Mouse (Mus musculus) forebrain, embryonic 11.5 days (tissue): ENCODE results near the gene Rimbp2. TPM values are rescaled to one million over a fixed set of nuclear protein-coding genes. Genes with fewer than 3 reads are reported as not detected.

Source experiments
- ATAC-seq: fragments of 200-750 bp; cut with Nextera tagmentation; replicated peaks from 2 replicates; pipeline ENCODE4 v1.8.0; 2017; ENCODE audit warnings: moderate TSS enrichment; ENCODE audit not compliant: low FRiP score
- DNase-seq: peaks from one replicate; pipeline ENCODE4 v3.0.0-alpha.2; 2017; ENCODE audit warnings: low spot score
- H3K27ac ChIP-seq: fragments of 300-500 bp; sonication (generic); 2 replicates; pipeline ENCODE4 v1.5.1; 2014; ENCODE audit warnings: low read depth, low read length
- H3K27me3 ChIP-seq: fragments of 300-500 bp; sonication (generic); 2 replicates; pipeline ENCODE4 v1.6.1; 2014; ENCODE audit warnings: mild to moderate bottlenecking, low read length, mixed read lengths; ENCODE audit not compliant: control insufficient read depth, insufficient read depth
- H3K36me3 ChIP-seq: fragments of 300-500 bp; sonication (generic); 2 replicates; pipeline ENCODE4 v1.6.1; 2014; ENCODE audit warnings: mild to moderate bottlenecking, low read length, moderate library complexity, mixed read lengths; ENCODE audit not compliant: control insufficient read depth, insufficient read depth
- H3K4me1 ChIP-seq: fragments of 300-500 bp; sonication (generic); replicated peaks from 2 replicates; pipeline ENCODE4 v1.6.1; 2014; ENCODE audit warnings: low read length, mixed read lengths; ENCODE audit not compliant: control insufficient read depth, insufficient read depth
- H3K4me2 ChIP-seq: fragments of 300-500 bp; sonication (generic); 2 replicates; pipeline ENCODE4 v1.6.1; 2014; ENCODE audit warnings: low read depth, mild to moderate bottlenecking, low read length, moderate library complexity, mixed read lengths; ENCODE audit not compliant: severe bottlenecking
- H3K4me3 ChIP-seq: fragments of 300-500 bp; sonication (generic); 2 replicates; pipeline ENCODE4 v1.5.1; 2014; ENCODE audit warnings: low read depth, low read length
- H3K9ac ChIP-seq: fragments of 300-500 bp; sonication (generic); 2 replicates; pipeline ENCODE4 v1.6.1; 2014; ENCODE audit warnings: low read length
- H3K9me3 ChIP-seq: fragments of 300-500 bp; sonication (generic); 2 replicates; pipeline ENCODE4 v1.6.1; 2016; ENCODE audit warnings: low read length, mixed read lengths; ENCODE audit not compliant: control insufficient read depth
- WGBS: fragments of 180-500 bp; shearing (Covaris S2); extraction: QIAGEN DNeasy Blood & Tissue Kit; methylation state at CpG from one replicate; pipeline ENCODE4 v1.1.7; 2014; 5-methylcytosine and 5-hydroxymethylcytosine counted together
- polyA plus RNA-seq: library from polyadenylated mRNA; unstranded; fragments of >200 nt; fragmentation: Nextera tagmentation; extraction: Ambion mirVana; gene quantifications from 2 replicates; pipeline ENCODE4 v1.2.1, GENCODE M21; 2014

The Rimbp2 gene
- polyA plus RNA-seq, 1 experiment from 2014 or later: 0.44 TPM

- no peaks in the 10 kb centered on the region; the same call in 1 of the 2 replicates for H3K4me1 ChIP-seq
- DNase-seq: peak; percentile 60
- H3K36me3 ChIP-seq: no peaks in the 10 kb centered on the region
- H3K9ac ChIP-seq: peak overlapping the region; percentile 66
- under 1% methylated on average over 35 of the region's 35 CpGs for WGBS
- no peaks in the 10 kb centered on the region for H3K9me3 ChIP-seq
- H3K27me3 ChIP-seq: peaks cover 2% of the 10 kb centered on the region; the same call in 1 of the 2 replicates
- peak overlapping the region; percentile 49 for H3K4me3 ChIP-seq
- no peak overlapping the region for H3K27ac ChIP-seq
- ATAC-seq: peak; percentile 60
- peak overlapping the region; percentile 93 for H3K4me2 ChIP-seq
Measured at GRCm38 (mm10) chr5:128952291-128953195, 743 bp downstream of the Rimbp2 start.

GRCm38 (mm10) chr5:128951472-128951871 lies 1.8 kb downstream of the Rimbp2 start:
- WGBS: 59% methylated on average over 4 of the region's 4 CpGs
- Histone ChIP-seq H3K4me2 (peak overlapping the region; percentile 93; the same call in 1 of the 2 replicates), H3K27me3 (peaks cover 2% of the 10 kb centered on the region; the same call in 1 of the 2 replicates), H3K4me3 (no peak overlapping the region; the same call in 1 of the 2 replicates), H3K36me3 (no peaks in the 10 kb centered on the region), H3K4me1 (no peaks in the 10 kb centered on the region; the same call in 1 of the 2 replicates), H3K9ac (no peak overlapping the region), H3K27ac (no peak overlapping the region), H3K9me3 (no peaks in the 10 kb centered on the region)
- DNase-seq (no peak), ATAC-seq (no peak)

- DNase-seq: no peak
- peaks cover 2% of the 10 kb centered on the region; the same call in 1 of the 2 replicates for H3K27me3 ChIP-seq
Measured at GRCm38 (mm10) chr5:128947093-128947492, 6.2 kb downstream of the Rimbp2 start.

DNA sequence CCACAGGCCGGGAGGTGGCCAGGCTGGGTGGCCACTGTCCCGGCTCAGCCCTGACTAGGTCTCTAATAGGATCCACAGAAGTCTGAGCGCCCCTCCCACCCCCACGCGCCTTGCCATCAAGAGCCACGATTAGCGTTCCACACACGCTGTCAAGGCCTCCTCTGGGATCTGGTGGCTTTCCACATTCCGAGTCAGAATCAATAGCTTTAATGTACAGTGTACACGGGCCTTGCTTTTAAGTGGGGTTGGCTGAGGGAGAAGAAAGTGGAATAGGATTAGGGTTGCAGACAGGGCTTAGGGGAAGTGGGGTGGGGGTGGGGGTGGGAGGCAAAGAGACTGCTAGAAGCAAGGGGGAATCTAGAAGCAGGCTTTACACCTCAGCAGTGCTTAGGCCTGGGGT lies 12.8 kb downstream of the Rimbp2 start:
- Histone ChIP-seq H3K9me3 (no peaks in the 10 kb centered on the region), H3K27ac (no peak overlapping the region), H3K4me2 (no peak overlapping the region), H3K9ac (no peak overlapping the region), H3K4me1 (no peaks in the 10 kb centered on the region), H3K36me3 (no peaks in the 10 kb centered on the region), H3K4me3 (no peak overlapping the region), H3K27me3 (no peaks in the 10 kb centered on the region)
- 86% methylated on average over 10 of the region's 10 CpGs for WGBS
- no peak for ATAC-seq
- no peak for DNase-seq

More at GRCm38 (mm10) chr5:128947093-128947492, 6.2 kb downstream of the Rimbp2 start:
- Histone ChIP-seq H3K4me2 (no peak overlapping the region), H3K27ac (no peak overlapping the region), H3K4me1 (no peaks in the 10 kb centered on the region), H3K4me3 (no peak overlapping the region), H3K36me3 (no peaks in the 10 kb centered on the region), H3K9ac (no peak overlapping the region), H3K9me3 (no peaks in the 10 kb centered on the region)
- 77% methylated on average over 5 of the region's 5 CpGs for WGBS
- ATAC-seq: no peak

GRCm38 (mm10) chr5:128935359-128935899 lies 17.9 kb downstream of the Rimbp2 start:
- no peak for ATAC-seq
- Histone ChIP-seq H3K4me3 (no peak overlapping the region), H3K36me3 (no peaks in the 10 kb centered on the region), H3K9me3 (no peaks in the 10 kb centered on the region), H3K27ac (no peak overlapping the region), H3K27me3 (no peaks in the 10 kb centered on the region), H3K4me2 (no peak overlapping the region), H3K9ac (no peak overlapping the region), H3K4me1 (peaks cover 3% of the 10 kb centered on the region; the same call in 1 of the 2 replicates)
- DNase-seq: no peak
- WGBS: 88% methylated on average over 6 of the region's 6 CpGs

GRCm38 (mm10) chr5:128932776-128933175 lies 20.5 kb downstream of the Rimbp2 start:
- DNase-seq (peak; percentile 72), ATAC-seq (0 out of 2 replicates have a peak, but pooled peaks have one; percentile 15)
- 25% methylated on average over 5 of the region's 5 CpGs for WGBS
- no peaks in the 10 kb centered on the region for H3K9me3 ChIP-seq
- no peak overlapping the region for H3K4me2 ChIP-seq
- H3K27me3 ChIP-seq: no peaks in the 10 kb centered on the region
- peaks cover 3% of the 10 kb centered on the region; the same call in 1 of the 2 replicates for H3K4me1 ChIP-seq
- no peak overlapping the region for H3K9ac ChIP-seq
- no peak overlapping the region for H3K4me3 ChIP-seq
- no peaks in the 10 kb centered on the region for H3K36me3 ChIP-seq
- H3K27ac ChIP-seq: no peak overlapping the region

DNA sequence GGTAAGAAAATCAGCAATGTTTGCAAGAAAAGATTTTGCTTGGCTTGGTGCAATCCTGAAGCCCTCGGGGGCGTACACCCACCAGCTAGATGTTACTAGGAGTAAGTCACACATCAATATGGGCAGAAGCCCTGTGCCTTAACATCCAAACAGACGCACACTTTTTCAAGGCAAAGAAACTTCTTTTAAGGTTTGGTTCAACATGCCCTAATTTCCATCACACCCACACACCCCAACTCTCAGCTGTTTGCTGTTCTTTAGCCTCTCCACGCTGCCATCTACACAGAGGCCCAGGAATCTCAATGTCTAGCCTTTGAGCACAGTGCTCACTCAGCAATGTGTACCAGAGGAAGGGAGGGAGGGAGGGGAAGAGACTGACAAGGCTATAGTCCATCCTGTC lies 28.2 kb downstream of the Rimbp2 start:
- 88% methylated on average over 4 of the region's 4 CpGs for WGBS
- no peaks in the 10 kb centered on the region for H3K9me3 ChIP-seq
- H3K9ac ChIP-seq: no peak overlapping the region
- no peak for DNase-seq
- H3K27me3 ChIP-seq: no peaks in the 10 kb centered on the region
- H3K4me3 ChIP-seq: no peak overlapping the region
- no peaks in the 10 kb centered on the region for H3K4me1 ChIP-seq
- H3K4me2 ChIP-seq: no peak overlapping the region
- no peak overlapping the region for H3K27ac ChIP-seq
- ATAC-seq: no peak
- H3K36me3 ChIP-seq: no peaks in the 10 kb centered on the region

GRCm38 (mm10) chr5:128920112-128920511 lies 33.2 kb downstream of the Rimbp2 start:
- no peaks in the 10 kb centered on the region for H3K36me3 ChIP-seq
- no peak for DNase-seq
- no peaks in the 10 kb centered on the region for H3K4me1 ChIP-seq
- H3K9me3 ChIP-seq: no peaks in the 10 kb centered on the region
- no peak overlapping the region for H3K9ac ChIP-seq
- H3K4me2 ChIP-seq: no peak overlapping the region
- 28% methylated on average over 5 of the region's 5 CpGs for WGBS
- no peaks in the 10 kb centered on the region for H3K27me3 ChIP-seq
- no peak for ATAC-seq
- H3K27ac ChIP-seq: no peak overlapping the region
- no peak overlapping the region for H3K4me3 ChIP-seq
